Mouse (Mus musculus) megakaryocyte, embryonic 14.5 days (primary cell): ENCODE data around the gene Dnm2.

Experiments used
- FLI1 ChIP-seq: IDR thresholded peaks from 2 replicates; pipeline ENCODE4 v1.6.1; 2012; ENCODE audit warnings: low read length, inconsistent platforms, mixed read lengths
- GATA1 ChIP-seq: IDR thresholded peaks from 3 replicates; pipeline ENCODE4 v1.6.1; 2012; ENCODE audit warnings: mixed read lengths, low read length, inconsistent platforms, borderline replicate concordance

- TF ChIP-seq FLI1 (no peak), GATA1 (no peak)
Measured at GRCm38 (mm10) chr9:21438219-21438618, 13.5 kb downstream of the Dnm2 start.
